Mouse (Mus musculus) retina, adult 2 months (tissue): ENCODE data around the gene Cntln.
A peak's percentile ranks its signal among the peaks of the same experiment; 100 is the strongest.

Experiments used
- DNase-seq: peaks from one replicate; pipeline ENCODE4 v3.0.0-alpha.2; 2012; ENCODE audit warnings: low read depth, low spot score

The Cntln gene

DNA sequence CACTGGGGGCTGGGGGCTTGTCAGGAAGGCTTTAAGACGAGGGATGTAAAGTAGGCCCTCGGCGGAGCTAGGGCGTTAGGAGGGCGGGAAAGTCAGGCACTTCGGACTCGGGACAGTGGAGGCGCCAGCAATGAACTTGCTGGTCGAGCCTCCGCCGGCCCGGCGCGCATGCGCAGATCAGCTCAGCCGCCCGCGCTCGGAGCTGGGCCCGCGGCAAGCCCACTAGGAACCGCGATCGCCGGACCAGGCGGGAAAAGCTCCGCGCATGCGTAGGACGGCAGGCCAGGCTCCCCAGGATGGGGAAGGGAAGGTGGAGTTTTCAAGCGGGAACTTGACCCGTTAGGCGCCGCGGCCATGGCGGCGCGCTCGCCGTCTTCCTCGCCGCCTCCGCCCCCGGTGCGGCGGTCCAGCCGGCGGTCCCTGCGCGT, at the start of gene Cntln:
Gene Cntln (plus strand): TSS at position 199 of the 428 bp plus-strand sequence.
- DNase-seq = peak; percentile 83

- peak; percentile 32 for DNase-seq
These were observed 47.1 kb upstream of the Cntln start for GRCm38 (mm10) chr4:84836979-84837378.

GRCm38 (mm10) chr4:84838545-84838944, 45.6 kb upstream of the Cntln start:
- no peak for DNase-seq

DNA sequence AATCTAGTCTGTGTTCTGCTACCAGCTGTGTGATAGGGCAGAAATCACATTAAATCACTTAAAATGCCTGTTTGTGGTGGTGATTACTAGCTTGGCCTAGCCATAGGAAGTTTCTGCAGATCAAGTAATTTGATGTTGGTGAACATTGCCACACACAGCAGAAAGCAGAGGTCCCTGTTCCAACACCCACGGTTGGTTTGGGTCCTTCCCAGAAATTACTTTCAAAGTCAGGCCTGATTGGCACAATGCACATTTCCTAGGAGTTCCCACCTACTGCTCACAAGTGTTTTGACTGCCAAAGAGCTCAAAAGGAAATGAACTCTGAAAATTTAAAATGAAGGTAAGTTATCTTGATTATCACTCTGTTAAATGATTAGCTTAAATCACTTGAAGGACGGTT, 44.6 kb upstream of the Cntln start:
- no peak for DNase-seq

DNA sequence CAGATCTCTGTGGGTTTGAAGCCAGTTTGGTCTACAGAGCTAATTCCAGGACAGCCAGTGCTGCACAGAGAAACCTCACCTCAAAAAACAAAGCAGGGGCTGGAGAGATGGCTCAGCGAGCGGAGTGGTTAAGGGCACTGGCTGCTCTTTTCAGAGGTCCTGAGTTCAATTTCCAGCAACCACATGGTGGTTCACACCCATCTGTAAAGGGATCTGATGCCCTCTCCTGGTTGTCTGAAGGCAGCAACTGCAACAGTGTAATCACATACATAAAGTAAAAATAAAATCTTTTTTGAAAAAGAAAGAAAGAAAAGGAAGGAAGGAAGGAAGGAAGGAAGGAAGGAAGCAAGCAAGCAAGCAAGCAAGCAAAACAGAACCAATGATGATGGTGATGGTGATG, 26.5 kb upstream of the Cntln start:
- no peak for DNase-seq

DNA sequence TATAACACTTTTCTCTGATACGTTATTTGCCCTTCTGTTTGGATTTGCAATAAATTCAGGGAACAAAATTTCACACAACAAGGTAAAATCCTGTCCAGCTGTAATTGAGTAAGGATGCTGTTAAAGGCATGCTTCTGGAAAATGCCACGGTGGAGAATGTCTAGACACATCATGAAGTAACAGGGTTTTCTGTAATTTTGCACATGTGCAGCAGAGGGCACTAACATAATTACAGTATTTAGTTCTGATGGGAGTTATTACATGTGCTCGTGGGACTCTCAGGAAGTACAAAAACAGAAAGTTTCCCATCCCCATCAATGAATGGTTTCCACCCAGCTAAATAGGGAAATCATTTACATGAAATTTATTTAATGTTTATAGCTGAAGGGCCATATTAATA, 7.8 kb upstream of the Cntln start:
- DNase-seq = peak; percentile 11

DNA sequence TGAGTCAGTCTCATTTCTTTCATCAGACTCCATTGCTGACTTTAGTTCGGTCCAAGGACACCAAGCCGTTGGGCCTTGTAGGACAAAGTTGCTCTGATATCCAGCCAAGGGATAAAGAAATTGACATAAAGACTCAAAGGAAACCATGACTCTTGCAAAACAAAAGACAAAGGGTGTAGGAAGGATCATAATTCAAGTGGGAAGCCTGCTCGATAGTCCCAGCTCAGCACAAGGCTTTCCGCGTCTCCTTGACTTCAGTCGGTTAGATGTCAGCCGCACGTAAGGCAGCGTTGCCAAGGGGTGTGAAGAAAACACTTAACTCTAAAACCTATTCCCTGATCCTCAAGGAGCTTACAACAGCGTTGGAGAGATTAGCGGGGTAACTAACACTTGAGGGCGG, 463 bp upstream of the Cntln start:
- DNase-seq = peak; percentile 79

- peak; percentile 32 for DNase-seq
These were observed 596 bp downstream of the Cntln start for GRCm38 (mm10) chr4:84884539-84885270.

DNA sequence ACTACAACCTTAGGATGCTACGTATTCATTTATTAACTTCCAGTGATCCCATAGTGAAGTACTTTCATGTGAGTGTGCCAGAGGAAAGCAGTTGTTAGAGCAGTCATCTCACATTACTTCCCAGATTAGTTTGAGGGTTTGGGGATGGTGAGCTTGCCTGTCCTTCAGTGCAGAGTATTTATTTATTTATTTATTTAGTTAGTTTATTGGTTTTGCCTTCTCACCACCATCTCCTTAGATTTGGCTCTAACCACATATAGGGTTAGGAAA, 1.1 kb downstream of the Cntln start:
- no peak for DNase-seq

DNA sequence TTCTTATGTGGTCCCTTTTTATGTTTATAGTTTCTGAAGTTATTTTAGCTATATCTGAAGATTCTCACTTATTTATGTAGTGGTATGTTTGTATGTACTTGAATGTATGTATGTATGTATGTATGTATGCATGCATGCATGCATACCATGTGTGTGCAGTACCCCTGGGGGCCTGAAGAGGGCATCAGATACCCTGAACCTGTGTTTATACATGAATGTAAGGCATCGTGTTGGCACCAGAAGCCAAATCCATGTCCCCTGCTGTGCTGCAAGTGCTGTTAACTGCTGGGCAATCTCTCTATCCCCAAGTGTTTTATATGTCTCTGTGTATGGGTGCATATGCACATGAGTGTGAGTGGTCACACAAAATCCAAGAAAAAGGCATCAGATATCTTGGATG, 34.3 kb downstream of the Cntln start:
- DNase-seq = no peak

DNA sequence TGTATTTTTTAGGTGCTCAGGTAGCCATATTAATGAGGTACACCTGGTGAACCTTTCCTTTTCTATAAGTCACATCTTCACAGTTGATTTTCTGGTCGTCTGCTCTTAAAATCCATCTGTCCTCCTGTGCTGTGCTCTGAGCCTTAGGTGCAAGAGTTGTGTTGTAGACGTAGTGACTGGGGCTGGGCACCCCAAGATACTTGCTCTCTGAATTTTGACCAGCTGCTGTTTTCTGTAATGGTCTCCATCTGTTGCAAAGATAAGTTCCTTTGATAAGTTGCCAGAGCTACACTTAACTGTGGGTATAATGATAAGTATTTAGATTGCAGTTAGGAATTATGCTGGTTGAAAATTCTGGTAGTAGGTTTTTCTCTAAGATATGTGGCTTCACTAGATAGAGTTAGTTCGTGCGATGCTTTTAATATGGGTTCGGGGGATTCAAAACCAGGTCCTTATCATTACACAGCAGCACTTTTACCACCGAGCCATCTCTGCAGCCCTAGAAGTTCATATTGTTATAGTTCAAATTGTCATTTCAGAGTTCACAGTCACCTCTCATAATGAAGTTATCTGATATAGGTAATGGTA, 50.3 kb downstream of the Cntln start:
- DNase-seq = no peak

- DNase-seq = no peak
These were observed 58.0 kb downstream of the Cntln start for GRCm38 (mm10) chr4:84942059-84942458.

DNA sequence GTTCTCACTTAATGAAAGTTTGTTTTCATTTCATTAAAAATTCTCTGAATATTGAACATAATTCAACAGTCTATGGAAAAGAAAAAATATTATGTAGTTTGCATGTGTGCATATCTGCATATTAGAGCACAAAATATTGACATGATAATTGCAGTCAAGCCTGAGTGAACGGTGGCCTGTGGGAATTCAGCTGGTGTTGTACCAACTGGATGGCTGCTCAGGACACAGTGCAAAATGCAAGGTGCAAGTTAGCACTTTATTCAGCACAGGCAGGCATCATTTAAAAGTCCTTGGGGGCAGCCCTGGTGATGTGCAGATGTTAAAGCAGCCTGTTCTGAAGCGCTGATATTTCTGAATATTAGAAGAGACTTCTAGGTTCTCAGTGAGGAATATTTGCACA, 58.5 kb downstream of the Cntln start:
- no peak for DNase-seq

DNA sequence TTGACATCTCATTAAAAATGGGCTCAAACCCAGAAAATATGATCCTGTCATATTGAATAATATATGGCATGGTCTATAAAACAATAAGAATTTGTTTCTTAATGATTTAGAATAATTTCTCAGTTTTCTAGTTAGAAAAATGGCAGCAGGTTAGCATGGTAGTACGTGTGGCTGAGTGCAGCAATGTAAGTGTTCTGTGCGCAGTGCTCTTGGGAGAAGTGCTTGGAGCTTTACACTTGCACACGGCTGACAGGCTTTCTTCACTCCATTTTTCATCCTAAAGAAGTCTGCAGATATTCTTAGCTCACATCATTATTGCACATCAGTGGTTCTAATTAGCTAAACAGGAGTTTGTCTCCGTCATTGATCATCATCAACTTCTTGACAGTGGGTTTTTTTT, 60.0 kb downstream of the Cntln start:
- no peak for DNase-seq

- no peak for DNase-seq
These were observed 62.3 kb downstream of the Cntln start for GRCm38 (mm10) chr4:84946450-84946849.

- no peak for DNase-seq
These were observed 93.0 kb downstream of the Cntln start for GRCm38 (mm10) chr4:84976875-84977646.

- no peak for DNase-seq
These were observed 111.6 kb downstream of the Cntln start for GRCm38 (mm10) chr4:84995520-84996348.

DNA sequence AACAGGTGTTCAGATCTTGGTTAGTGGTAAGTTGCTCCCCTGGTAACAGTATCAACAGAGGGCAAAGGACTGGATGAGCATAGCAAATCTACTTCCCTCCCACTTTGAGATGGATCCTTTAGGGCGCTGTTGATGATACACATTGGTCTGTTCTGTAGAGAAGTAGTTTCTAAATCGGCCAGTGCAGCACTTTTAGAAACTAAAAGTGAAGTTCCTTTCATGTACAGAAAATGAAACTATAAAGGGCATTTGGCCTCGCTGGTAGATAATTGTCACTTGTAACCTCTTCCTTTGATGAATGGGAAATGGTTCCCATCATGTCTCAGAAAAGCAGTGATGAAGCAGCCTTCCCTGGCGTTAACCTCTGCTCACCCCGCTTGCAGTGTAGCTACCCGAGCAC, 121.5 kb downstream of the Cntln start:
- no peak for DNase-seq

GRCm38 (mm10) chr4:85006789-85007188, 122.7 kb downstream of the Cntln start:
- peak; percentile 67 for DNase-seq

DNA sequence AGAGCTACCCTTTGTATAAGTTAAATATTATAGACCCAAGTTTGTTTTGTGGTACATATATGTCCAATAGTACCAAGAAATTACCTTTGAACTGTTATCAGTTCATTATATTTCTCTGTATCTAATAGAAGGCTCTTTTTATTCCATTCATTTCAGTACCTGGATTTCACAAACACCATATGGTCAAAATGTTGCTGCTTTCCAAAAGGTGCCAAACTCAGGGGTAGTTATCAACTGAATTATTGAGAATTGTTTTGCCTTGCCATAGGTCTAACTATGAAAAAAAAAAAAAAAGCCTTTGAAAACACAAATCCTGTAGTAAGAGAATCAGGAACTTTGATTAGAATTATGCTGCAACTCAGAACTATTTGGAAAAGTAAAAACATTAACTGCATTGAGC, 126.7 kb downstream of the Cntln start:
- DNase-seq = no peak

DNA sequence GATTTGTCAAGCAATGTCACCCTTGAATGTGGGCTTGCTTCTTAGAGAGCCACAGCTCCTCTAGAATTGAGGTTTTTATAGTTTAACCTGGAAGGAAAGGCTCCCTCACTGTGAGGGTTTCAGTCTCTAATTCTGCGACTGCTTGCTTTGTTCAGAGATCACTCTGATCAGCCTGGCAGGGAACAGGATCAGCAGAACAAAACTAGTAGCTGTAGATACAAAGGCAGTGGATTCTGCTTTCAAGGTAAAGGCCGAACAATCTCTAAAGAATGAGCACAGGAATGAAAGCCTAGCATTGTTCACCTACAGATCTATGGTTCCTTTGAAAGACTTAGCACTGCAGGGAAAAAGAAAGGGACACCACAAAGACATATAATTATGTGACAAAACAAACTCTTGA, 161.6 kb downstream of the Cntln start:
- no peak for DNase-seq

- no peak for DNase-seq
These were observed 165.9 kb downstream of the Cntln start for GRCm38 (mm10) chr4:85049933-85050553.
